Mouse (Mus musculus) kidney, adult 2 months (tissue): ENCODE data around the gene Arfip2.

Experiments used
- CTCF ChIP-seq: fragments of 200-500 bp; conservative IDR thresholded peaks from 2 replicates; pipeline ENCODE4 v1.5.1; 2011; ENCODE audit warnings: low read depth, mild to moderate bottlenecking, control low read depth, low read length, moderate library complexity, mixed read lengths; ENCODE audit not compliant: insufficient read depth, insufficient read length
- POLR2A ChIP-seq: fragments of 200-500 bp; IDR thresholded peaks from one replicate; pipeline ENCODE4 v1.6.1; 2011; ENCODE audit warnings: low read depth, low read length, control low read depth

DNA sequence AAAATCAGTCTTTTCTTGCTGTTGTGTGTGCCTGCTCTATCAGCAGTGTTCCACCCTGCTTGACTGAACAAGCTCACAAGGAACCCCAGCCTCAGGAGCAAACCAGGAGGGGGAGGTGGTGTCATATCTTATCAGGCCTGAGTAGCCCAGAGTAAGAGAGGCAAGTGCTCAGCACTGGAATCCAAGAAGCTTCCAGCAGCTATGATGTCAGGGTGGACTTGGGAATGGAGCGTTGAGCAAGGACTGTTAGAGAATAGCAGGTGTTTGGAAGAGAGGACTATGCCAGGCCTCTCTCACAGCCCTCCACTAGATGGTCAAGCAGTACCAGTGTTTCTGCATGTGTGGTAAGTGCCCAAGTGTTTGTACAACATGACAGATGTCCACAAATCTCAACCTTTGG is 24.5 kb downstream of the Arfip2 start:
- no peak for TF ChIP-seq CTCF
- TF ChIP-seq POLR2A = no peak
